Mouse (Mus musculus) liver, postnatal 0 days (tissue): ENCODE results near the gene Pdzd11. TPM values are rescaled to one million over a fixed set of nuclear protein-coding genes. Genes with fewer than 3 reads are reported as not detected.

Experiments used
- ATAC-seq: fragments of 200-750 bp; cut with Nextera tagmentation; 2 replicates; pipeline ENCODE4 v1.8.0; 2017; ENCODE audit warnings: mild to moderate bottlenecking, moderate library complexity
- DNase-seq: peaks from one replicate; pipeline ENCODE4 v3.0.0-alpha.2; 2016
- H3K27ac ChIP-seq: fragments of 300-500 bp; sonication (generic); 2 replicates; pipeline ENCODE4 v1.5.1; 2014; ENCODE audit warnings: antibody characterized with exemption, moderate library complexity, mild to moderate bottlenecking, low read depth
- H3K27me3 ChIP-seq: fragments of 300-500 bp; sonication (generic); 2 replicates; pipeline ENCODE4 v1.6.1; 2014; ENCODE audit warnings: low read length, control low read depth, mixed read lengths; ENCODE audit not compliant: insufficient read depth
- H3K36me3 ChIP-seq: fragments of 300-500 bp; sonication (generic); replicated peaks from 2 replicates; pipeline ENCODE4 v1.6.1; 2014; ENCODE audit warnings: mild to moderate bottlenecking, control low read depth, low read length, moderate library complexity, mixed read lengths; ENCODE audit not compliant: insufficient read depth
- H3K4me1 ChIP-seq: fragments of 300-500 bp; sonication (generic); 2 replicates; pipeline ENCODE4 v1.6.1; 2014; ENCODE audit warnings: antibody characterized with exemption, mild to moderate bottlenecking, control low read depth; ENCODE audit not compliant: insufficient read depth
- H3K4me2 ChIP-seq: fragments of 300-500 bp; sonication (generic); 2 replicates; pipeline ENCODE4 v1.6.1; 2014; ENCODE audit warnings: low read depth, mild to moderate bottlenecking, low read length, moderate library complexity, mixed read lengths
- H3K4me3 ChIP-seq: fragments of 300-500 bp; sonication (generic); 2 replicates; pipeline ENCODE4 v1.5.1; 2014; ENCODE audit warnings: low read depth, low read length
- H3K9ac ChIP-seq: fragments of 300-500 bp; sonication (generic); replicated peaks from 2 replicates; pipeline ENCODE4 v1.6.1; 2014; ENCODE audit warnings: mild to moderate bottlenecking, moderate library complexity
- H3K9me3 ChIP-seq: fragments of 300-500 bp; sonication (generic); 2 replicates; pipeline ENCODE4 v1.6.1; 2016; ENCODE audit warnings: mild to moderate bottlenecking, control low read depth, low read length, mixed read lengths
- CTCF ChIP-seq: sonication (generic); IDR thresholded peaks from 2 replicates; pipeline ENCODE4 v1.5.1; 2016; ENCODE audit warnings: antibody characterized with exemption, low read depth
- EP300 ChIP-seq: IDR thresholded peaks from 2 replicates; pipeline ENCODE4 v1.6.1; 2016; ENCODE audit warnings: antibody characterized with exemption, low read depth, mild to moderate bottlenecking
- WGBS: fragments of 180-500 bp; shearing (Covaris S2); extraction: QIAGEN DNeasy Blood & Tissue Kit; methylation state at CpG from one replicate; pipeline ENCODE4 v1.1.7; 2014; ENCODE audit not compliant: insufficient replicate concordance; 5-methylcytosine and 5-hydroxymethylcytosine counted together
- polyA plus RNA-seq: library from polyadenylated mRNA; unstranded; fragments of >200 nt; fragmentation: Nextera tagmentation; extraction: Ambion mirVana; gene quantifications from 2 replicates; pipeline ENCODE4 v1.2.1, GENCODE M21; 2015

The Pdzd11 gene
- polyA plus RNA-seq, 1 experiment from 2014 or later: 40.2 TPM

GRCm38 (mm10) chrX:100625146-100625545 lies 1.2 kb downstream of the Pdzd11 start:
- WGBS: 31% methylated on average over 7 of the region's 7 CpGs
- TF ChIP-seq EP300: no peak
- no peak for TF ChIP-seq CTCF
- Histone ChIP-seq H3K27me3 (no peaks in the 10 kb centered on the region), H3K4me3 (peak overlapping the region; percentile 79), H3K27ac (peak overlapping the region; percentile 57; the same call in 1 of the 2 replicates), H3K36me3 (peaks cover 16% of the 10 kb centered on the region), H3K4me2 (peak overlapping the region; percentile 71), H3K9ac (peak overlapping the region; percentile 82), H3K4me1 (0 out of 2 replicates have a peak, but pooled peaks cover 2% of the 10 kb centered on the region), H3K9me3 (no peaks in the 10 kb centered on the region)
- ATAC-seq: no peak
- no peak for DNase-seq

GRCm38 (mm10) chrX:100624242-100624641 lies 2.1 kb downstream of the Pdzd11 start:
- peak; percentile 52; the same call in 1 of the 2 replicates for TF ChIP-seq EP300
- no peak for TF ChIP-seq CTCF
- DNase-seq (no peak), ATAC-seq (no peak)
- Histone ChIP-seq H3K27me3 (no peaks in the 10 kb centered on the region), H3K36me3 (peaks cover 16% of the 10 kb centered on the region), H3K4me1 (0 out of 2 replicates have a peak, but pooled peaks cover 2% of the 10 kb centered on the region), H3K4me3 (peak overlapping the region; percentile 79; the same call in 1 of the 2 replicates), H3K4me2 (peak overlapping the region; percentile 71), H3K27ac (no peak overlapping the region), H3K9ac (no peak overlapping the region), H3K9me3 (no peaks in the 10 kb centered on the region)
- 57% methylated on average over 4 of the region's 4 CpGs for WGBS

- H3K27me3 ChIP-seq: no peaks in the 10 kb centered on the region; the same call in 1 of the 2 replicates
- ATAC-seq (no peak), DNase-seq (no peak)
- H3K4me1 ChIP-seq: 0 out of 2 replicates have a peak, but pooled peaks cover 2% of the 10 kb centered on the region
- H3K9me3 ChIP-seq: no peaks in the 10 kb centered on the region
- 66% methylated on average over 2 of the region's 2 CpGs for WGBS
- TF ChIP-seq CTCF: peak; percentile 28; the same call in 1 of the 2 replicates
- no peak for TF ChIP-seq EP300
- peaks cover 12% of the 10 kb centered on the region for H3K36me3 ChIP-seq
- no peak overlapping the region for H3K4me2 ChIP-seq
- no peak overlapping the region for H3K9ac ChIP-seq
- no peak overlapping the region for H3K27ac ChIP-seq
- H3K4me3 ChIP-seq: no peak overlapping the region
These were observed 5.0 kb downstream of the Pdzd11 start for GRCm38 (mm10) chrX:100621366-100621765.

- no peak for ATAC-seq
These were observed 7.9 kb downstream of the Pdzd11 start for GRCm38 (mm10) chrX:100618488-100618887.

GRCm38 (mm10) chrX:100605314-100605713 lies 21.1 kb downstream of the Pdzd11 start, which contains the start of gene Arr3:
TSS of gene Arr3 (plus strand) at chrX:100605497.
- no peak for ATAC-seq
- Histone ChIP-seq H3K36me3 (no peaks in the 10 kb centered on the region), H3K27me3 (0 out of 2 replicates have a peak, but pooled peaks cover 3% of the 10 kb centered on the region), H3K4me3 (no peak within 1 kb of the TSS), H3K4me2 (no peak within 1 kb of the TSS), H3K4me1 (no peaks in the 10 kb centered on the region), H3K27ac (no peak within 1 kb of the TSS), H3K9ac (no peak within 1 kb of the TSS), H3K9me3 (no peaks in the 10 kb centered on the region)
- TF ChIP-seq EP300 (no peak), CTCF (no peak)
- 75% methylated on average over 1 of the region's 1 CpGs for WGBS
- no peak for DNase-seq

More at GRCm38 (mm10) chrX:100618488-100618887, 7.9 kb downstream of the Pdzd11 start:
- TF ChIP-seq EP300 (no peak), CTCF (no peak)
- Histone ChIP-seq H3K27me3 (no peaks in the 10 kb centered on the region; the same call in 1 of the 2 replicates), H3K4me3 (no peak overlapping the region), H3K4me1 (no peaks in the 10 kb centered on the region), H3K9ac (no peak overlapping the region), H3K27ac (no peak overlapping the region), H3K4me2 (no peak overlapping the region), H3K9me3 (no peaks in the 10 kb centered on the region), H3K36me3 (peaks cover 12% of the 10 kb centered on the region)
- WGBS: 63% methylated on average over 3 of the region's 3 CpGs
- no peak for DNase-seq

- ATAC-seq (no peak), DNase-seq (no peak)
- Histone ChIP-seq H3K4me3 (no peak overlapping the region), H3K4me1 (no peaks in the 10 kb centered on the region), H3K9me3 (no peaks in the 10 kb centered on the region), H3K36me3 (no peaks in the 10 kb centered on the region), H3K27me3 (0 out of 2 replicates have a peak, but pooled peaks cover 3% of the 10 kb centered on the region), H3K27ac (no peak overlapping the region), H3K4me2 (no peak overlapping the region), H3K9ac (no peak overlapping the region)
- TF ChIP-seq CTCF (no peak), EP300 (no peak)
- WGBS: 66% methylated on average over 4 of the region's 4 CpGs
These were observed 26.6 kb downstream of the Pdzd11 start for GRCm38 (mm10) chrX:100599755-100600154.
